Mouse (Mus musculus): ENCODE data around the gene Hao2.

Gene Hao2

GRCm38 (mm10) chr3:98856892-98857291 is 36.1 kb downstream of the Hao2 start:
- CTCF ChIA-PET = no interaction called here

GRCm38 (mm10) chr3:98855160-98855559 is 37.9 kb downstream of the Hao2 start:
- CTCF ChIA-PET = no interaction called here

GRCm38 (mm10) chr3:98853685-98854084 is 39.4 kb downstream of the Hao2 start:
- CTCF ChIA-PET = no interaction called here

- CTCF ChIA-PET = no interaction called here
Observed at GRCm38 (mm10) chr3:98853051-98853450, 40.0 kb downstream of the Hao2 start.

GRCm38 (mm10) chr3:98852631-98853030 is 40.4 kb downstream of the Hao2 start:
- CTCF ChIA-PET = no interaction called here

- CTCF ChIA-PET = no interaction called here
Observed at GRCm38 (mm10) chr3:98851853-98852252, 41.2 kb downstream of the Hao2 start.

GRCm38 (mm10) chr3:98850262-98850661 is 42.8 kb downstream of the Hao2 start:
- CTCF ChIA-PET = no interaction called here

- CTCF ChIA-PET = no interaction called here
Observed at GRCm38 (mm10) chr3:98848898-98849297, 44.1 kb downstream of the Hao2 start.

Measured in spleen, embryonic (tissue).